Mouse (Mus musculus): ENCODE measurements around the gene Jund.

Jund gene

GRCm38 (mm10) chr8:70724216-70724615 lies 25.5 kb downstream of the Jund start:
- no peak for DNase-seq (ENCODE audit: extremely low read depth, low read depth)

- no peak for DNase-seq (ENCODE audit: extremely low read depth, low read depth)
Measured at GRCm38 (mm10) chr8:70725792-70726447, 27.2 kb downstream of the Jund start.

- DNase-seq (ENCODE audit: extremely low read depth, low read depth): no peak
Measured at GRCm38 (mm10) chr8:70726721-70727120, 28.0 kb downstream of the Jund start.

GRCm38 (mm10) chr8:70729808-70730475 lies 31.2 kb downstream of the Jund start:
- no peak for DNase-seq (ENCODE audit: extremely low read depth, low read depth)

- DNase-seq (ENCODE audit: extremely low read depth, low read depth): no peak
Measured at GRCm38 (mm10) chr8:70730956-70731355, 32.2 kb downstream of the Jund start.

GRCm38 (mm10) chr8:70737705-70738104 lies 39.0 kb downstream of the Jund start:
- DNase-seq (ENCODE audit: extremely low read depth, low read depth): no peak

- DNase-seq (ENCODE audit: extremely low read depth, low read depth): no peak
Measured at GRCm38 (mm10) chr8:70738211-70738610, 39.5 kb downstream of the Jund start.

GRCm38 (mm10) chr8:70741661-70742060 lies 42.9 kb downstream of the Jund start:
- no peak for DNase-seq (ENCODE audit: extremely low read depth, low read depth)

GRCm38 (mm10) chr8:70742176-70742575 lies 43.4 kb downstream of the Jund start:
- DNase-seq (ENCODE audit: extremely low read depth, low read depth): no peak

- no peak for DNase-seq (ENCODE audit: extremely low read depth, low read depth)
Measured at GRCm38 (mm10) chr8:70742981-70743655, 44.4 kb downstream of the Jund start.

GRCm38 (mm10) chr8:70743656-70744590 lies 45.2 kb downstream of the Jund start:
- no peak for DNase-seq (ENCODE audit: extremely low read depth, low read depth)

- no peak for DNase-seq (ENCODE audit: extremely low read depth, low read depth)
Measured at GRCm38 (mm10) chr8:70744806-70745205, 46.1 kb downstream of the Jund start.

- DNase-seq (ENCODE audit: extremely low read depth, low read depth): no peak
Measured at GRCm38 (mm10) chr8:70745691-70746220, 47.0 kb downstream of the Jund start.

- DNase-seq (ENCODE audit: extremely low read depth, low read depth): no peak
Measured at GRCm38 (mm10) chr8:70746676-70747075, 47.9 kb downstream of the Jund start.

- no peak for DNase-seq (ENCODE audit: extremely low read depth, low read depth)
Measured at GRCm38 (mm10) chr8:70747211-70747890, 48.6 kb downstream of the Jund start.

GRCm38 (mm10) chr8:70748246-70749096 lies 49.7 kb downstream of the Jund start:
- no peak for DNase-seq (ENCODE audit: extremely low read depth, low read depth)

- no peak for DNase-seq (ENCODE audit: extremely low read depth, low read depth)
Measured at GRCm38 (mm10) chr8:70749097-70749674, 50.4 kb downstream of the Jund start.

Measured in MEL-GATA-1-ER (cell line).